Mouse (Mus musculus): ENCODE measurements around the gene Ccnl2.
A peak's percentile ranks its signal among the peaks of the same experiment; 100 is the strongest.
"Not testable (repeated sequence)": the region's sequence is repeated elsewhere in the genome, so short reads cannot be mapped to it uniquely, and the experiment has no call there.

Gene Ccnl2

DNA sequence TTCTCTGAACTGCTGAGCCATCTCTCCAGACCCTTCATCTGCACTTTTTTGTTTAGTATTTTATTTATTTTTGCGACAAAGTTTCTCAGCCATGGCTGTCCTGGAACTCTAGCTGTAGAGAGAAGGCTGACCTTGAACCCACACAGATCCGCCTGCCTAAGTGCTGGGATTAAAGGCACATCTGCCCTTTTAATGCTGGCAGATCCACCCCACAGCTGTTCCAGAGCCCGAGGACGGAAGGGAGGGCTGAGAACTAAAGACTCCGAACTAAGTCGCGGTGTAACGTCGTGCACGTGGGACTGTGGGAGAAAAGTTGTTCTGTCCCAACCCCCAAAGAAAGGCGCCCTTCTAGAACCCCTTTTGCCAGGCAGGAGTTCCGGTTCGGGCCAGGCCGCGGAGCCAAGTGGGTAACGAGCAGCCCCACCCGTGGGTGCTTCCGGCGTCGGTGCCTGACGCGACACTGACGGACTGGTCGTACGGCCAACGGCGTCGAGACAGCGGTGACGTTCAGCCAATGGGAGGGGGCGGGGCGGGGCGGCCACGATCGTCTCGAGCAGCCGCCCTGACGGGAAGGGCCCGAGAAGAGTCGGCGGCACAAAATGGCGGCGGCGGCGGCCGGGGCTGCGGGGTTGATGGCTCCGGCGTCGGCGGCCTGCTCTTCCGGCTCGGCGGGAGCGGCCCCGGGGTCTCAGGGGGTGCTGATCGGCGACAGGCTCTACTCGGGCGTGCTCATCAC, at the start of gene Ccnl2:
Ccnl2 (plus strand) TSS at position 561 of the 736 bp plus-strand sequence.
- DNase-seq (ENCODE audit: low spot score): peak; percentile 52

DNA sequence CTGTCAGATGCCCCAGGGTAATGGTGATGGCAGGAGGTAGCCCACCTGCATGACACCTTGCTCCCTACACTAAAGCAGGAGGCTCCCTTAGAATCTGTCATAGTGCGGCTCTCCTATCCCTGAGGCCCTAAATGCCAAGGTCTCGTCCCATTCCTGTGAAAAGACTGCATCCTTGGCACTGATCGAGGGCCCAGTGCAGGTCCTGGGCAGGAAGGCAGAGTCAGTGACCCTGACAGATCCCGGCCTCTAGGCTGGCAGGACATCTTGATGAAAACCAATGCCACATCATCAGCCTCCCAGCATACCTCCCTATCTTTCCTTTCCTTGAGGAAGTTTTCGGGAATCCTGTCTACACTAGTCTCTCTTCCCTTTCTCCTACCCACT, 42.8 kb upstream of the Ccnl2 start:
- no peak for DNase-seq (ENCODE audit: low spot score)

DNA sequence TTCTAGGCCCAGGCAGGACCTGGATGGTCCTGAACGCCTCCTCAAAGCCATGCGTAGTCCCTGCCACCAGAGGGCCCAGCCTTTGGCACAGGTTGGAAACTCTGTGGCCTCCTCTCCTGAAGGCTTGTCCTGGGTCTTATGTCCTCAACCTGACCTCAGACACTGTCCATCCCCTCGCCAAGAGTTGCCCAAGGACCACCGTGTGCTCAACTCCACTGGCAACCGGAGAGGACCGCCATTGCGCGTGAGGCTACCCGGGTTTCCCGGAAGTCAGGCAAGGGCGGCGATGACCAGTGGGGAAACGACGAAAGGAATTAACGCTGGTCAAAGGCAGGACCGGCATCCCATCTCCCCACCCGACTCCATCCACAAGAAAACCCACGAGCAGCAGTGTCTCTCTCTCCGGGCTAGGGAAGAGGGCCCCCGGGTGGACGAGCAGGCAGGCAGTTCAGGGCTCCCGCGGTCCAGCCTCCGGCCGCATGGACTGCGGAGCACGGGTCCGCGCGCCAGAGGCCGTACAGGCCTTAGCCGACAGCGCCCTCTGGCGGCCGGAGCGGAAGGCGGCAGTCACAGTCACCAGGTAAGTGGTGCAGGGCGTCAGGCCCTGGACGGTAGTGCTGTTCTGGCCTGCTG, 42.3 kb upstream of the Ccnl2 start:
- DNase-seq (ENCODE audit: low spot score): peak; percentile 82

DNA sequence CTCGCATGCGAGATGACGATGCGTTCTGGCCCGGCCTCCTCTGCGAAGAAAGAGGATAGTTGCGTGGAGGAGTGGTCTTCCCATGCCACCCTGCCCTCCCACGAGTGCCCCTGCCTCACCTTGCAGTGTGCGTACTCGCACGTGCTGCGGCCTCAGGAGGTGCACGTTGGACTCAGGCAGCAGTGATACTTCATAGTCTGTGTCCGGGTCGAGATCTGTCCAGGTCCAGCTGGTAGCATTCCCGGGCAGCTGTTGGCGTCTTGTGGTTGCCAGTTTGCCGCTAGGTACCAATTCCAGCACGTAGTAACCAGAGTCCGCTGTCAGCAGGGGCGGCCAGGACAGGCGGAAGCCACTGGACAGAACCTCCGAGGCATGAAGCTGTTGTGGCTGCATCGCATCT, 41.7 kb upstream of the Ccnl2 start:
- DNase-seq (ENCODE audit: low spot score): no peak

DNA sequence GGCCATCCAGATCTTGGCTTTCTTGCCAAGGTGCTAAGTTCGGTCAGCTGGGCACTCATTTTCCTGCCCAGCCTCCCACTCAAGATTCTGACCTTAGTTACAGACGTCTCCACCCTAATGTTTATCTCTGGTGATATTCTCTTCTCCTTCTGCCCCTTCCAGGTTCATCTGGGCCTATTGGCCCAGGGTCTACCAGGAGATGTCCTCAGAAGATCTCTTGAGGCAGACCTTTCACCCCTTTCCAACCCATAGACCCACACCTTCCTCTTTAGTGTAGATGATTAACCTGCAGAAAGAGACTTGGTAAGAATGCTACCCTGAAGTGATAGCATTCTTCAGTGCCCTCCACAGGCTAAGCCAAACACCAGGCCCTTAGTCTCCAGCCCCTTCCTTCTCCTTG, 40.6 kb upstream of the Ccnl2 start:
- DNase-seq (ENCODE audit: low spot score): no peak

DNA sequence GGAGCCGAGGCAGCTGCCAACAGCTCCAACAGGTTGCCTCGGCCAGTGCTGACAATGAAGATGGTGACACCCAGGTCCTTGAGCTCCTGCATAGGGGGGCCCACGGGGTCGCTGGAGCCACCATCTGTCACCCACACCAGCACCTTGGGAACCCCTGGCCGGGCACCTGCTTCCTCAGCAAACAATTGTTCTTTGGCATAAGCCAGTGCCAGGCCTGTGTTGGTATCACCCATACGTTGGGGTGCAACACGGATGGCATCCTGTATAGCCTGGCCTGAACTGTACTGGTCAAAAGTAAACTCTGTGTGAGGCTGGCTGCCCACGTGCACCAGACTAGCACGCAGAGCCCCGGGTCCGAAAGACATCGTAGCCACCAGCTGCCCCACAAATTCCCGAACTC, 39.5 kb upstream of the Ccnl2 start:
- DNase-seq (ENCODE audit: low spot score): no peak

DNA sequence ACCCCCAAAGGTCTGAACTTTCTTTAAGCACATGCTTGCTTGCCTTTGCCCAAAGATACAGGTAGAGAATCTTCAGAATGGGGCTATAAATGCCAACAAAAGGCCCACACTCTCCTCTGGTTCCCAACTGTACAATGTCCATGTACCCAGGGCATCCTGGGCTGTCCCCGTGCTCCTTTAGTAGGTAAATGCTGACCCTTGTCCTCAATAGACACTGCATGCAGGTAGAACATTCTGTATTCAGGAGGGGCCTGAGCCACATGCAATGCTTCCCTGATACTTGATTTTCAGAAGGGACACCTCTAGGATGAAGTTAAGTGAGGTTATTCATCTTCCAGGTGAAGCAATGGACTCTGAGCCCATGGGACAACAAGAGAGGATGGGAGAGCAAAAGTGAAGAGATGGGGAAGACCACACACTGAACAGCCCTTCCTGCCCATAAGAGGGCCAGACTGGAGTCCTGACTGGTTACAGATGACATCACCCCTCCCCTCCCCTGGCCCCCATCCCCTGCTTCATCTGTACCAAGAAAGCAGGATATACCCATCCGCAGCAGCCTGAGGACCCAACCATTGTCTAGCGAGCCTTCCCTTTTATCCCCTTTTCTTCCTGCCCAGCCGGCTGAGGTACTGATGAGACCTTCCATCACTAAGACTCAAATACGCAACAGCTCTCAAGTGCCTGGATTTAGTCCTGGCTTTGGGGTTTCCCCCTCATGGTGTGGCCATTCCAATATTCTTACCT, 38.8 kb upstream of the Ccnl2 start:
- DNase-seq (ENCODE audit: low spot score): no peak

DNA sequence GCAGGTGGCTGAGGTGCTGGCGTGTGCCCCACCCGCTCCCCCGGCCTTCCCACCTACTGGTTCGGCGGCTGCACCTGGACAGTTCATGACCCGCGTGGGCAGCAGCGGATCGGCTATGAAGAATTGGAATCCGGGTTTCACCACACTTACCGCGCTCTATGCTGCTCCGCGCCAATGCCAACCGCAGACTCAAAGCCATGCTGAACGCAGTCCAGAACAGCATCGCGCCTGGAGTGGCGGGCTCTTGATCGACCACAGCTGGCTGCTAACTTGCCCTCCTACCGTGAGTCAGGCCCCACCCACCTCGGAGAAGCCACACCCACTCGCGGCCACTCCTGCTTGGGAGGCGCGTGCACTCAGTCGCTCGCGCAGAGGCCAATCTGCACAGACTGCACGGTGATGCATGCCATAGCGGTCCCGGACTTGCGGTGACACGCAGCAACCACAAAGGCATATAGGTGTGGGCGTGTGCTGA, 38.0 kb upstream of the Ccnl2 start, which contains the start of gene Vwa1:
Vwa1 (minus strand) TSS at position 419 of the 475 bp plus-strand sequence.
- DNase-seq (ENCODE audit: low spot score): no peak

DNA sequence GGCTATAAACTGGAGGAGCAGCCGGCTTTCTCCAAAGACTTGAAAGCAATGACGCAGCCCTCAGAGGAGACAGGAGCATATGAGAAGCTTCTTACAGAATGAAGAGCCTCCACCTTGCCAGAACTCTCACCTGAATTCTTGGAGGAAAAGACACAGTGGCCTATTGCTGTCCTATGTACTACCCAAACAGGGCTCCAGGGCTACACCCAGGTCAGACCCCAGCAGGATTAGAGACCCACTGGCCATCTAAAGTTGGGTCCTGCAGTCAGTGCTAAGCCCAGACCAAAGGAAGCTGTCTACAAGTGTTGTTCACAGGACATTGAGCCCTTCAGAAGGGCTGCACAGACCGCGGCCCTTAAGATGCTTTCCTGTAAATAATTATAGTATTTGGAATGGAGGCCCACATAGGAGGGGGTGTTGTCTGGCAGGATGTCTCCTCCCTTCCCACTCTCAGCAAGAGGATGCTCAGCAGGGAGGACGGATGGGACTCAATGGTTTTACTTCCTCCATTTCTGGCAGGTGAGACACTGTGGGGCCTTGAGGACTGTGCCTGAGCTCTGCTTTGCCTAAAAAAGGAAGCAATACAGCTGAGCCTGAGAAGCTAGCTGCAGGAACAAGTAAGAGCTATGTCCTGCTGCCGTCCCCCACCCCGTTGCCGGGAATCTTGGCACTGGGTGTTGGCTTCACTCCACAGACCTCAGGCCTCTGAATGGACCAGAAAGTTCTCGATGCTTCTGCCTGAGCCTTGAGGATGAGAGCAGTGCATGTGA, 37.1 kb upstream of the Ccnl2 start:
- DNase-seq (ENCODE audit: low spot score): no peak

DNA sequence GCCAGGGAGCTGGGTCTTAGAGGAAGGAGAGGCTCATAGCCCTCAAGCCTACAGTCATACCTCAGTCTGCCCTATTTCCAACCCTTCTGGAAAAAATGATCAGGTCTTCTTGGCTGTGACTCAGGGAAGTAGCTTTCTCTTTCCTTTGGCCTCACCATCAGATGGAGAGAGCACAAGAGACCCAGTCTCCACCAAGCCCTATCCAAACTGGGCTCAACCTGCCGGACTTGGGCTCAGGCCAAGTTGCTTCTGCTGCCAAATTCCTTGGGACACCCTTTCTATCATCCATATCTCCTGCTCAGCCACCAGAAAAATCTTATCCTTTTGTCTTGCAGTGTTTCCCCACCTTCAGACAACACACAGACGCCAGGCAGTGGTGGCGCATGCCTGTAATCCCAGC, 36.4 kb upstream of the Ccnl2 start:
- no peak for DNase-seq (ENCODE audit: low spot score)

DNA sequence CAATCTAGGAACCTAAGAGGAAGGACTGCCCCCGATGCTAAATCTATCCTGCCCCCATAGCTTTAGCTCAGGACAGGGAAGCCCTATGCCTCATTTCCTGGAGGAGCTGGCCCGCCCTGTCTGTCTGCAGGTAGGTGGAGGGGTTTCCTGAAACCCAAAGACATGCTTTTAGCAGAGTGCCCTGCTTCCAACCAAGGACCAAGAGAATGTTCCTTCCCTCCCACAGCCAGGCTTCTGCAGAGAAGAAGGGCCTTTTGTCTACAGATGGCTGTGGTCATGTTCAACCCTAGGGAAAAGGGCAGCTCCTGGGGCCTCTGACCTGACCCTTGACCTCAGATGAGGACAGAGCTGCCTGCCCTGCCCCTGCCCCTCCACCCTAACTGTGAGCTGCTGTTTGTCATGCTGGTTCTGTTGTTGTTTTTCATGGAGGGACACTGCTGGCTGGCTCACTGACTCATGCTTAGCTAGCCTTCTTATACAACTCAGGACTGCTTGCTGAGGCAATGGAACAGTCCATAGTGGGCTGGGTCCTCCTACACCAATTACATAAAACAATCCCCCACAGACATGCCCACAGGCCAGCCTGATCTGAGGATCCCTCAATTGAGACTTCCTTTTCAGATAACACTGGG, 35.5 kb upstream of the Ccnl2 start:
- DNase-seq (ENCODE audit: low spot score): no peak

DNA sequence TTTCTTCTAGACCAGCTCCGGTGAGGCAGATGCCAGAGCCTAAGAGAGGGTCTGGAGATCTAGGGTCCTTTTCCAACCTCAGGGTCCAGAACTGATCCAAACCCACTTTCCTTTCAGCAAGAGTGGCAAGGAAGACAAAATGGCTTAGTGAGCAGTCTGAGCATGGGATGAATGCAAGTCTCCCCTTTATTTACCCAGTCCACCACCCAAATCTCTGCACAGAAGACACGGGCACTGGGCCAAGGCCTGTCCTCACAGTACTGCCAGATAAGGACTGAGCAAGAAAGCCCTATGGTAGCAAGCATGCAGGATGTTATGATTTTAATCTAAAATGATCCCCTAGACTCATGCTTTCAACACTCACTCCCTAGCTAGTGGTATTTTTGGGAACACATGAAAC, 34.5 kb upstream of the Ccnl2 start:
- DNase-seq (ENCODE audit: low spot score): no peak

DNA sequence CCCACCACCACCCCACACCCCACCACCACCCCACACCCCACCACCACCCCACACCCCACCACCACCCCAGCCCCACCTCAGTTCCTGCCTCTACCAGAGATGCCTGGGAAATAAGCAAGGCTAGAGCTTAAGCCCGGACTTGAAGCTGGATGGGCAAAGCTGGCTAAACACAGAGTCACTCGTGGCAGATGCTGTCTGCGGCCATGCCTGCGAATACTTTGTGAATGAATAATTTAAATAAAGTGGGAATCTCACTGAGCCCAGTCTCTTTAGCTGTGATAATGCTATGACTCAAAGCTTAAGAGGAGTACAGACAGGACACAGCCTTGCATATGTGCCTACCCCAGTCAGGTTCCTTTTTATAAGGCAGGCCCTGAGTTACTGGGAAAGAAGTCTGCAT, 32.8 kb upstream of the Ccnl2 start:
- DNase-seq (ENCODE audit: low spot score): no peak

DNA sequence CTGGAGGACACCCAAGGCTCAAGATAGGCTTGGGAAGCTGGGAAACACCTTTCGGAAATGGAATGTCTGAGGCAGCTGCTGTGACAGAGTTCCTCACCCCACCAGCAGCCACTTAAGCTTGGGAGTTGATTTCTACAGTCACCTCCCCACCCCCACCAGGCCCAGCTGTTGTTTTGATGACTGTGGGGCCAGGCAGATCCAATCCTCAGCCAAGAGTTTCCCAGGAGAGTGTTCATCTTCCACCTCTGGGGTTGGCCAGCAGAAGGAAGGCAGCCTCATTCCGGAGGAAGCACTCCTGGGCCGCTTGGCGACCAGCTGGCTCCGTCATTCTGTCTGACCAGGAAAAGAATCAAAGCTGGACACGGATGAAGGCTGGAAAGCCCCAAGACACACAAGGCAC, 31.4 kb upstream of the Ccnl2 start:
- DNase-seq (ENCODE audit: low spot score): no peak

DNA sequence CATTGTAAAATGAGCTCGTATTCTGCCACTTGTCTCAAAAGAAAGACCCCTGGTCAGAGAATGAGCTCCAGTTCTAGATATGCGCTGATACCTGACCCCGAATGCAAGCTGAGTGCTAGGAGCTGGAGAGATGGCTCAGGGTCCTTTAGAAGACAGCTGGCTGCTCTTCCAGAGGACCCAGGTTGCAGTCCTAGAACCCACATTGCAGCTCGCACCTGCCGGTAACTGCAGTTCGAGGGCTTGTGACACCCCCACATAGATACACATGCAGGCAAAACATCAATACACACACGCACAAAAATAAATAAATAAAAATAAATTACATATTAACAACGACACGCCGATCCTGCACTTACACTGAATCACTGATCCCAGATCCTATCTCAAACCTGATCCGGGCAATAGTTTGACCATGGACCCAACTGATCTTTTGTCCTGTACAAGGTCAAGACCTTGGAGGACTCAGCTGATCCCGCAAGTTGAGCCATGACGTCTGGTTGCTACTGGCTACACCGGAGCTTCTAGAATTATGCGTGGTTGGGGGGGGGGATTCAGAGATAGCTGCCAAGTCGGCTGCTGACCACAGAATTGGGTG, 28.7 kb upstream of the Ccnl2 start:
- no peak for DNase-seq (ENCODE audit: low spot score)

DNA sequence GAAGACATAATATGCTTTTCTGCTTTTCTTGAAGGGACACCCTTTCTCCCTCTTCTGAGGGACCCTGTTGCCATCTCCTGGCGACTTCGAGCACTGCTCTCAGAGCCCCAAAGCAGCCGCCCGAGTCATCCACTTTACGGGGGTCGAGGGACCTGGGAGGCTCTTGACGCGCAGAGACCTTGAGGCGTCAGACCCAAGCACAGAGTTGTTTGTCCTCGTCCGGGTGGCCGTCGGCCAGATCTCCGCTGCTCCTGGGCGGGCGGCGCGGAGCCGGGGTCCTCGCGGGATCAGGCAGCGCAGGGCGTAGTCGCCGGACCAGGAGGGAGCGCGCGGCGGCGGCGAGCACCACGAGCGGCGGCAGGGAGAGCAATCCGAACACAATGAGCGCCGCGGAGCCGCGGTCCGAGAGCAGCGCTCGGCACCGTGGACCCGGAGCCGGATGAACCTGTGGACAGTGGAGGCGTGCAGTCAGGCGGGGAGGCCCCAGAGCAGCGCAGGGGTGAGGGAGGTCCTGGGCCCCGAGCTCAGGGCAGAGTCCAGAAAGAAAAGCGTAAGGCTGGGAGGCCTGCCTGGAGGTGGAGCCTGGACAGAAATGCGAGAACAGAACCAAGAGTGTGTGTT, 28.1 kb upstream of the Ccnl2 start:
- DNase-seq (ENCODE audit: low spot score): no peak

DNA sequence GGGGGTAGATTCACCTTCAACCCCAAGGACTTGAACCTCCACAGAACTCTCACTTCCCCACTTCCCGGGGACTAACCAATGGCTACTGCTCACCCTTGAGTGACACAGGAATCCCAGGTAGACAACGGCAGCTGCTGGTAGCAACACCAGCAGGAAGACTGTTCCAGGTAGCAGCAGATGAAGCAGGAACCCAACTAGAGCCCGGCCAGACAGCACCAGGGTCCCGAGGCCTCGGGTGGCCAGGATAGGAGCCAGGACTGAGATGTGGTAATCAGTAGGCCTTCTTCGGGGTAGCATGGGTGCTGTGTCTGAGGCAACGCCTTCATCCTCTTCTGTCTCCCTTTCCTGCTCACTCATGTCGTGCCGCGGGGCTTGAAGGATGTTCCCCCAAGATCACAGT, 27.0 kb upstream of the Ccnl2 start:
- DNase-seq (ENCODE audit: low spot score): no peak

DNA sequence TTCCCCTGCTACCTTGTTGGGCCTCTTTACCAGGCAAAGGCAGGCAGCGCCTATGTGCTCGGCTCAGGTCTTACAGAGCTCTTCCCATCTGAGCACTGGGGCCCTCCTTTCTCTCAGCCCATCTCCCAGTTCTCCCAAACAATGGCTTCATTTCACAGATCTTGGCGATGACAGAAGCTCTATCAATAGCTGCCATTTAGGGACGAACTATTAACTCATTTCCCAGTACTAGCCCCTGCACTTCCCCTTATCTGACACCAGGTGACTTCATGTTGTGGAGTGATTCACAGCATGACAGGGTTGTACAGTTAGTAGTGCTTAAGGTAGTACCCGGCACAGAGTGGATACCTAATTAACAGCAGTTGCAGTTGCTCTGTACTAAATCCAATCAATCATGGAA, 26.5 kb upstream of the Ccnl2 start, which contains the start of gene Tmem88b:
Tmem88b (minus strand) TSS at position 56 of the 400 bp plus-strand sequence.
- DNase-seq (ENCODE audit: low spot score): no peak

DNA sequence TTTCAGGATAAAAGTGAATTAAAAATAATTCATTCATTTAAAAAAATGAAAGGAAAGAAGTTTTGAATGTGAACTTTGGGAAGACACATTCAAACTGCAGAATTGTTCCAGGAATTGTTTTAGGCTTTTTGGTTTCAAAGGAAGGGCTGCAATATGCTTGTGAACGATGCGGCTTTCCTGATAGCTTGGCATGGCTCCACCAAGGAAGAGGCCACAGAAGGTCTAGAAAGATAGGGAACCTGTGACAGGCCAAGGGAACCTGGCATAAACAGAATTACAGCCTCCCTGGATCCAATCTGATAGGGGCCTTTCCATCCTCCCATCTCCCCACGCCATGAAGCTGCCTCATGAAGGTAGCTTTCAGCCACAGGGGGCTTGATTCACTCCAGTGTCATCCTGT, 24.0 kb upstream of the Ccnl2 start:
- DNase-seq (ENCODE audit: low spot score): no peak

DNA sequence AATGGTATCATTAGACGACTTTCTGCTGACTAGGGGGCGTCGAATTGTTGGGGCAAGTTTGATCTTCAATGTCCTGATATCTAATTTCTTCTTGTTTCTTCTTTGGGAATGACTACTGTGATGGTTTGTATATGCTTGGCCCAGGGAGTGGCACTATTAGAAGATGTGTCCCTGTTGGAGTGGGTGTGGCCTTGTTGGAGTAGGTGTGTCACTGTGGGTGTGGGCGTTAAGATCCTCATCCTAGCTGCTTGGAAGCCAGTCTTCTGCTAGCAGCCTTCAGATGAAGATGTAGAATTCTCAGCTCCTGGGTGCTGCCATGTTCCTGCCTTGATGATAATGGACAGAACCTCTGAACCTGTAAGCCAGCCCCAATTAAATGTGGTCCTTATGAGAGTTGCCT, 23.5 kb upstream of the Ccnl2 start:
- not testable (repeated sequence) for DNase-seq (ENCODE audit: low spot score)

DNA sequence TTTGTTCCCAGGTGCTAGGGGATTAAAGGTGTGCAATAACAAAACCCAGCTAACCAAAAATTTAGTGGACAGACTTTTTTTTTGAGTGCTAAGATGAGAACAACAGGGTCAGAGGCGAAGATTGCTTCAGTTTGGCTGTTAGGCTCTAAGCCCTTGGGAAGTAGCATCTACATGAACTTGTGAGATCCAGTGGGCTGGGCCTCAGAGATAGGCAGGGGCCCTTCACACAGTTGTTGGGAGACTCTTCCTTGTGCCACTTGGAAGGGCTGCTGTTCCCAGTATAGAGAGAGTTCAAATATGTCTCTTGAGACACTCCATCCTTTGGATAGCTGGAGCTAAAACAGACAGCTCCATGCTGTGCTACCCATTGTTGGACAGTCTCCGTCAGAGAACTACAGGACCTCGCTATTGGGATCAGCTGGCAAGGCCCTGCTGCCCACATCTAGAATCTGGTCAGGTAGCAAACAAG, 22.2 kb upstream of the Ccnl2 start, which contains the start of gene Ankrd65:
Ankrd65 (plus strand) TSS at position 419 of the 469 bp plus-strand sequence.
- DNase-seq (ENCODE audit: low spot score): no peak
